Mouse (Mus musculus) cortical plate, adult 2 months (tissue): ENCODE results near the gene Hbb-bh1. TPM values are rescaled to one million over a fixed set of nuclear protein-coding genes. Genes with fewer than 3 reads are reported as not detected.

Source experiments
- H3K27ac ChIP-seq: fragments of 200-500 bp; 2 replicates; pipeline ENCODE4 v1.5.1; 2012; ENCODE audit warnings: low read length, control low read depth, inconsistent platforms; ENCODE audit not compliant: insufficient read depth
- H3K4me1 ChIP-seq: fragments of 200-500 bp; 2 replicates; pipeline ENCODE4 v1.6.1; 2011; ENCODE audit warnings: low read length; ENCODE audit not compliant: control insufficient read depth, insufficient read depth
- H3K4me3 ChIP-seq: fragments of 200-500 bp; 2 replicates; pipeline ENCODE4 v1.5.1; 2011; ENCODE audit warnings: mild to moderate bottlenecking, low read length, control low read depth; ENCODE audit not compliant: insufficient read depth
- CTCF ChIP-seq: fragments of 200-500 bp; IDR thresholded peaks from 2 replicates; pipeline ENCODE4 v1.5.1; 2011; ENCODE audit warnings: mild to moderate bottlenecking, control low read depth, low read length; ENCODE audit not compliant: insufficient read depth; ENCODE audit errors: extremely low read depth
- POLR2A ChIP-seq: fragments of 200-500 bp; IDR thresholded peaks from 2 replicates; pipeline ENCODE4 v1.6.1; 2011; ENCODE audit warnings: mild to moderate bottlenecking, low read length, control low read depth; ENCODE audit not compliant: insufficient read depth; ENCODE audit errors: extremely low read depth
- polyA plus RNA-seq: library from polyadenylated mRNA; depleted of rRNA; stranded (reverse); fragments of >200 nt; gene quantifications from 2 replicates; pipeline ENCODE4 v1.2.3, GENCODE M21; 2012; rRNA removed

Gene Hbb-bh1
- polyA plus RNA-seq = not detected in 2 replicates

DNA sequence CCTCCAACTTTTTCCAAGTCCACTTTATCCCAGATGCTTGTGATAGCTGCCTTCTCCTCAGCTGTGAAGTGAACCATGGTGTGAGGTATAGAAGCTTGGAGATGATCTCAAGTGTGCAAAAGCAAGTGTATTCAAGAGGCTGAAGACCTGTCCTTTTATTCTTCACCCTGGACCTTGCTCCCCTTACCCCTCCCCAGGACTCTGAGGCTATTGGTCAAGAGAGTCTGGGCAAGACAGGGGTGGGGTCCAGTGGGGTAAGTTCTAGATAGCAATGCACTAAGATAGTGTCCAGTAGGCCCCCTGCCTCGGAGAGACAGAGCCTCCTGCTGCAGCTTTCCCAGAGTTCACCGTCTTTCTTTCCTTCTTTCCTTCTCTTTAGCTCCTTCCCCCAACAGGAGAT, at the start of gene Hbb-bh1:
Gene Hbb-bh1, minus strand, starts transcription at position 131 of the 400 bp plus-strand sequence.
- Histone ChIP-seq H3K27ac (no peak within 1 kb of the TSS), H3K4me3 (no peak within 1 kb of the TSS), H3K4me1 (no peaks in the 10 kb centered on the region)
- TF ChIP-seq CTCF (no peak), POLR2A (no peak)

- TF ChIP-seq CTCF = no peak
- no peak for TF ChIP-seq POLR2A
- no peak within 1 kb of the TSS for H3K27ac ChIP-seq
- H3K4me1 ChIP-seq = no peaks in the 10 kb centered on the region
- no peak within 1 kb of the TSS for H3K4me3 ChIP-seq
Observed at GRCm38 (mm10) chr7:103886152-103886551, 43.2 kb upstream of the Hbb-bh1 start, which contains the start of gene Olfr66. Gene Olfr66 (minus strand): TSS chr7:103886252.

GRCm38 (mm10) chr7:103877093-103877492, 34.1 kb upstream of the Hbb-bh1 start:
- Histone ChIP-seq H3K4me1 (no peaks in the 10 kb centered on the region), H3K4me3 (no peak overlapping the region)
- TF ChIP-seq POLR2A (no peak), CTCF (no peak)

DNA sequence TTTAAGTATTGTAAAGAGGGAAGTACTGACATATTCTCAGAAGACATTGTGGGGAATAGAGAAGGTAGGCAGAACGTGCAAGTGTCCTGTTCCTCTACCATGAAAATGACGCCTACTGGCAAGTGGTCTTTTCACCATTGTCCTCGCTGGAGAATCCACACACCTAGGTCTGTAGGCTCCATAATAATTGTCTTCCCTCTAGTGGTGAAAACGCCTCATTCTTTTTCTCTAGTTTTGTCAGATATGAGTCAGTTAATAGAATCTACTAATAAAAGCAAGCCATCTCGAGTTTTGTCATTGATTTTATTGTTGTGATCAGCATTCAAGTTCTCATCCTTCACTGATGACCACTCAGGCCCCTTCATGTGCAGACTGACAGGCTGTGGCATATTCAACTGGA, 31.5 kb upstream of the Hbb-bh1 start:
- no peaks in the 10 kb centered on the region for H3K4me1 ChIP-seq
- no peak overlapping the region for H3K4me3 ChIP-seq
- no peak overlapping the region for H3K27ac ChIP-seq
- TF ChIP-seq POLR2A = no peak
- 0 out of 2 replicates have a peak, but pooled peaks have one; percentile 1 for TF ChIP-seq CTCF

More at GRCm38 (mm10) chr7:103877093-103877492, 34.1 kb upstream of the Hbb-bh1 start:
- no peak overlapping the region for H3K27ac ChIP-seq

- Histone ChIP-seq H3K27ac (no peak overlapping the region), H3K4me3 (no peak overlapping the region), H3K4me1 (no peaks in the 10 kb centered on the region)
- no peak for TF ChIP-seq CTCF
- TF ChIP-seq POLR2A = no peak
Observed at GRCm38 (mm10) chr7:103873064-103873463, 30.1 kb upstream of the Hbb-bh1 start.

DNA sequence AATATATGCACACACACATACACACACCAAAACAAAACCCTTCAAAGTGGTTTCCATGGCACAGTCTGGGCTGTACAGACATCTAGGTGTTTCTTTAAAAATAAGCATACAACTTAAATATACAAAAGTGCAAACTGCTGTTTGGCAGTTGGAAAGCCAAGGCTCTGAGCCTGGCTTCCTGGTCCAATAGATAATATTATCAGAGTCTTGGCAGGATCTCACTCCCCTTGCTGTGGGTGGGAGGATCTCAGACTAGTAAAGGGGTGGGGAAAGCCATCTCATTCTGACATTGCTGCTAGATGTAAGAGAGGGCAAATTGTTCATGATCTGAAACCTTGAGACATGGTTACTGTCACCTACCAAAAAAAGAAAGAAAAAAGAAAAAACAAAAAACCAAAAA, 27.7 kb upstream of the Hbb-bh1 start:
- Histone ChIP-seq H3K4me1 (no peaks in the 10 kb centered on the region), H3K4me3 (no peak overlapping the region), H3K27ac (no peak overlapping the region)
- TF ChIP-seq CTCF = no peak
- no peak for TF ChIP-seq POLR2A

GRCm38 (mm10) chr7:103865716-103866115, 22.8 kb upstream of the Hbb-bh1 start:
- H3K4me1 ChIP-seq = no peaks in the 10 kb centered on the region
- no peak overlapping the region for H3K27ac ChIP-seq
- H3K4me3 ChIP-seq = no peak overlapping the region
- TF ChIP-seq CTCF (no peak), POLR2A (no peak)

- Histone ChIP-seq H3K27ac (no peak overlapping the region), H3K4me3 (no peak overlapping the region), H3K4me1 (no peaks in the 10 kb centered on the region)
- no peak for TF ChIP-seq CTCF
Observed at GRCm38 (mm10) chr7:103861531-103861930, 18.6 kb upstream of the Hbb-bh1 start.

DNA sequence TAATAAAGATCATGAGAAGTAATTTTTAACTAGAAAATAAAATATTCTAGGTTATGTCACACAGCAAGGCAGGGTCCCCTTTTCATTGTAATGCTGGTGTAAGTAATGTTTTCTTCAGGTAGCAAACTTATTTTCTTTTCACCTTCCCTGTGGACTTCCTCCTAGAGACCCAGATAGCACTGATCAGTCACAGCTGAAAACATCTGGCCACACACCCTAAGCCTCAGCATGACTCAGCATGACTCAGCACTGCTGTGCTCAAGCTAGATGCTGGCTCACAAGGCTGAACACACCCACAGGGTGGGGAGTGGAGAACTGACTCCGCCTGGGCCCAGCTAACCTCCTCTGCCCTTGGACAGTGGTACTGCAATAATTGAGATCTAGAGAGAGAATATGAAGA, 17.9 kb upstream of the Hbb-bh1 start:
- Histone ChIP-seq H3K4me1 (no peaks in the 10 kb centered on the region), H3K27ac (no peak overlapping the region), H3K4me3 (no peak overlapping the region)
- TF ChIP-seq POLR2A (no peak), CTCF (no peak)

GRCm38 (mm10) chr7:103859076-103859475, 16.1 kb upstream of the Hbb-bh1 start:
- no peak for TF ChIP-seq CTCF
- no peak for TF ChIP-seq POLR2A
- no peaks in the 10 kb centered on the region for H3K4me1 ChIP-seq
- H3K4me3 ChIP-seq = no peak overlapping the region
- no peak overlapping the region for H3K27ac ChIP-seq

DNA sequence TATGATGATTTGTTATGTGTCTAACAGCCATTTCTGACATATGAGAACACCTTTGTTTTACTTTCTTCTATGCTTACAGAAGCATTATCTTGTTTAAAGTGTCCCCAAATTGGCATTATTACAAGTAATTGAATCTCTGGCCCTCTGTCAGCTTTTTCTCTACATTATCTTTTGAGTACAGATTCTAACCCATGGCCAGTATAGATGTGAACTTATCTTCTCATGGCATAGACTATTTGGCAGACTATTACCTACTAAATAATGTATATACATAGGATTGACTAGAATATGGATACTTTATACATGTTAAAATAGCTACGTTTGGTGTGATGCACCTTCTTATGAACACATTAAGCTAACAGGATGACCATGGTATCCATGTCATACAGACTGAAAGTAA, 11.7 kb upstream of the Hbb-bh1 start:
- no peak overlapping the region for H3K4me3 ChIP-seq
- H3K27ac ChIP-seq = no peak overlapping the region
- TF ChIP-seq CTCF (no peak), POLR2A (no peak)
- no peaks in the 10 kb centered on the region for H3K4me1 ChIP-seq

GRCm38 (mm10) chr7:103853090-103853489, 10.1 kb upstream of the Hbb-bh1 start, which contains the start of gene Hbb-y:
Gene Hbb-y (minus strand): TSS chr7:103853216.
- Histone ChIP-seq H3K4me3 (no peak within 1 kb of the TSS), H3K4me1 (no peaks in the 10 kb centered on the region), H3K27ac (no peak within 1 kb of the TSS)
- TF ChIP-seq CTCF = no peak
- TF ChIP-seq POLR2A = no peak
